Mouse (Mus musculus): ENCODE data around the gene Gsta2. TPM values are rescaled to one million over a fixed set of nuclear protein-coding genes. Genes with fewer than 3 reads are reported as not detected.

The Gsta2 gene
- not detected in 2 replicates for polyA plus RNA-seq (2015; fragmentation: Nextera tagmentation; extraction: Ambion mirVana)

DNA sequence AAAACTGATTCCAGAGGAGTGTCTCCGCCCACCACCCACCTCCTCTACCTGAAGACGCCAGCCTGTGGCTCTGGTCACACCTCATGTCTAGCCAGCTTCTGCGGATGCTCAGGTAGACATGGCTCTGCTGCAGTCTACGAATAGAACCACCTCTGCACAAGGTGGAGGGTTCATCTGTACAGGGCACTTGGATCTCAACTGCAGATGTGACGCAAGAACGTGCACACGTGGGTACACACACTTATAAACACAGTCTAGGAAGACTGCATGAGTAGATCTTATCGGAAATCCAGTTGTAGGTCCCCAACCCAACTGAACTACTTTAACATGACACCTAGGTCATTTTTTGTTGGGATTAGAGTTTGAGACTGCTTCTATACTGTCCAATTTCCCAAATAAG lies at the start of gene Gsta2:
Gene Gsta2, minus strand, starts transcription at position 178 of the 400 bp plus-strand sequence.

DNA sequence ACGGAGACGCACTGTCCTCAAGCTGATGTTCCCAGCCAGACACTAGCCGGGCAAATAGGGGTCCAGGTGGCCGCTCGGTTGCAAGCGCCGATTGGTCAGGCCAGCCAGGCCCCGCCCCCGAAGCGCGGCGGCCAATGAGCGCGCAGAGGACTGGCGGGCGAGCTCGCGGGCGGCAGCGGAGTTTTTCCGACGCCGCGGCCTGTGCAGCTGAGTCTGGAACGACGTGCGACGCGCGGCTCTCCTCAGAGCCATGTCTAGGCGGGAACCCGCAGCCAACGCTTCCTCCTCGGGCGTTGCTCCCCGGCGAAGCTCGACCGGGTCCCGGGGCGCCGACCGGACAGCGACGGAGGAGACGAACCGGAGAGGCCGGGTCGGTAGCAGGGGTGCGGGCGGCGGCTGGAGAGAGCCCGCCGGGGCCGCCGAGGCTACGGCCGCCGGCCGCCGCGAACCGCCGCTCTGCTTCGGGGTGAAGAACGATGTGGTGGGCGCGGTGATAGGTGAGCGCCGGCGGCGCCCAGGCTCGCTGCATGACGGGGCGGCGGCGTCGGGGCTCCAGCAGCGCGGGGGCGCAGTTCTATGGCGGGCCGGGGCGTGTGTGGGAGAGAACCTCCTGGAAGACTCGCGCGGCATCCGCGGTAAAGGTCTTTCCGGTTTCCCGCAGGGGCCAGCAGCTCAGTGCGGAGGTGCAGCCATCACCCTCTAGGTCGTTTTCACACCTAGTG lies 40.2 kb upstream of the Gsta2 start, which contains the start of gene Ddx43:
Gene Ddx43, plus strand, starts transcription at position 148 of the 722 bp plus-strand sequence.

DNA sequence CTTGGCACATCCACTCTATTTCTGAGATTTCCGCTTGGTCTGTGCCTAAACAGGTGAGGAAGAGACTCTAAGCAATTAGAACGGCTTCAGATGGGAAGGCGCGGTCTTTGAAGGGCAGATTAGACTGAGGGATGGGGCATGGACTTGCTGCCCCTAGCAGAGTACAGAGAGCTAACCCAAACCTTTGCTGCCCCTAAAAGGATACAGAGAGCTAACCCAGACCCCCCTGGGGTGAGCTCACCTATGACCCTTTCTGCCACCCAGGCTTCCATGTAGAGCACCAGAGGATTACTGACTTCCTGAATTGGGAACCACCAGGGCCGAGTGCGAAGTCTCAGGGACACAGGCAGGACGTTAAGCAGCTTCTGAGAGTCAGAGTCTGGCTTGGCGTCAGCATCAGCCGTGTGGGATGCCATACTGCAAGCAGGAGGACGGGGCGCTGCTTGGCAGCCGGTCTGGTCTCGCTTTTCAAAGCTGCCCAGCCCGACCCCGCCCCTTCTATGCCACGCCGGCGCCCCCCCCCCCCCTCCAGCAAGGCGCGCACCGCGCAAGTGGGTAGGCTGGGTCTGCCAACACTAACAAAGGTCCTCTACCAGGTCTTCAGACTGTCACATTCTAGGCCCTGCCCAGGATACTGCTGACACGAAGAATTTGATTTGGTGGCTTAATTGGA lies 22.7 kb upstream of the Gsta2 start, which contains the start of gene Ooep:
Gene Ooep, minus strand, starts transcription at position 613 of the 673 bp plus-strand sequence.

DNA sequence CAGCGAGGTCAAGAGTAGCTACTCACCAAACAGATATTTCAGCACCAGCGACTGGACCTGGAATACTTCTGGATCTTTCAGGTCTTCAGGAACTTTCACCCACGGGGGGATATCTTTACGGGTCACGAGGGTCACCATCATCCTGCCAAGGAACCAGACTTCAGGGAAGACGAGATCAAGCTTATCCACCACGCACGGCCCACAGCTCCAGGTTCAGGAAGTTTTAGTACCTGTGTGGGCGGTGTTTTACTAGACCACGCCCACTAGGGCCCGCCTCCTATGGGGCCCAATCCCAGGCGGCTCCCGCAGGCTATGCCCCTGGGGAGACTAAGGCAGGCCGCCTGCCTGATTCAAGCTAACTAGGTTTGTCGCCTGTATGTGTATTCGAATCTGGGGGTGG lies 12.4 kb upstream of the Gsta2 start, which contains the start of gene Dppa5a:
Gene Dppa5a, minus strand, starts transcription at position 219 of the 400 bp plus-strand sequence.

DNA sequence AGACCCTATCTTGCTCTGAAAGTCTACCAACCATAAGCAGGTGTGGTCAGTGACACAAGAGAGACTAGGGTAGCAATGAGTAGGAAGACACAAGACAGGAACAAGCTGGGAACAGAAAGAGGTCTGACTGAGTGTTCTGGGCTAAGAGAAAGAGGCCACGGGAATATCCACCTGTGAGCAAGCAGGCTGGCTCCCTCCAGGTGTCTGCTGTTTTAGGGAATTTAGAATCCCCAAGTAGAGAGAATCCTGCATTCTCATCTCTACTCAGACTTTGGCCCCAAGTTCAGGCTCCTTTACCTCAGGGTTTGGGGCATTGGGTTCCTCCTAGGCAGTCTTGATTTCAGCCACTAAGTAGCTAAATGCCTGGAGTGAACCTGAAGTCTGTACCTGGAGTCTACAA lies 28.3 kb downstream of the Gsta2 start, which contains the start of gene Omt2b:
Gene Omt2b, plus strand, starts transcription at position 301 of the 400 bp plus-strand sequence.

DNA sequence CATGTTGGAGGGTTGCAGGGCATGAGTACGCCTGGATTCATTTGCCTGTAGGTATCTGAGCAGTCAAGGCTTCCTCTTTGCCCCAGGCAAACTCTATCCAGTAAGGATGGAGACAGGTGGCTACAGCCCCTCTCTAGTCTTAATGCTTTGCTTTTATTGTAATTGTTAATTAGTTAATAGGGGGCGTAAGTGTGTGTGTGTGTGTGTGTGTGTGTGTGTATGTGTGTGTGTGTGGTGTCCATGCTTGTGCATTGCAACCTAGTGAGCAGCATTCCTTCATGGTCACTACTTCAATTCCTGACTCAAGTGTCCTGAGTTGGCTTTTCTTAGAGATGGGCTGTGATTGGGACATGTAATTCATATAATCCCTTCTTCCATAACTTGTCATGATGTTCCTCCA lies 40.9 kb downstream of the Gsta2 start, which contains the start of gene Omt2a:
Gene Omt2a, minus strand, starts transcription at position 101 of the 400 bp plus-strand sequence.

DNA sequence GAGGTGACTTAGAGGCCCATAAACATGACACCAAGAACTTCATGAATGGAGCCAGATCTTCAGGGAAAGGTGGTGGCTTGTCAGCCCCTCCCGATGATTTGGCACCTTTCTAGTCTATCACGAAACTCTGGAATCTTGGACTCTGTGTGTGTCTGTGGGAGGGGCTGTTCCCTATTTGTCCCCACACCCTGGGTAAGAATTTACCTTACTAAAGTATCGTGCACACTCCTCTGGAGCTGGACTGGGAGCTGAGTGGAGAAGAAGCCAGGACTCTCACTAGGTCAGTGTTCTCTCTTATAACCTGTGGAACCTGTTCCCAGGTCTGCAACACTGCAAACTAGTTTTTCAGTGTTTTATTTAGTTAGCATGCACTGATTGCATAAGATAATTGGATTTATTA lies 65.9 kb downstream of the Gsta2 start, which contains the start of gene Gm10639:
Gene Gm10639, plus strand, starts transcription at position 201 of the 400 bp plus-strand sequence.

Other genes starting within 250 kb of the Gsta2 start
- 122 and 126 TPM in 2 replicates for gene Fbxo9, start 246.7 kb downstream of the Gsta2 start, polyA plus RNA-seq (2015; fragmentation: Nextera tagmentation; extraction: Ambion mirVana)
- 24.0 and 26.8 TPM in 2 replicates for gene Ick, start 246.6 kb downstream of the Gsta2 start, polyA plus RNA-seq (2015; fragmentation: Nextera tagmentation; extraction: Ambion mirVana)
- 53.6 and 62.7 TPM in 2 replicates for gene Gsta4, start 173.0 kb downstream of the Gsta2 start, polyA plus RNA-seq (2015; fragmentation: Nextera tagmentation; extraction: Ambion mirVana)
- gene Gsta1, start 125.1 kb downstream of the Gsta2 start, polyA plus RNA-seq (2015; fragmentation: Nextera tagmentation; extraction: Ambion mirVana): not detected in 2 replicates
- gene Gm3776, start 98.7 kb downstream of the Gsta2 start, polyA plus RNA-seq (2015; fragmentation: Nextera tagmentation; extraction: Ambion mirVana): not detected in 2 replicates
- not detected in 2 replicates for gene Gm10639, start 65.9 kb downstream of the Gsta2 start, polyA plus RNA-seq (2015; fragmentation: Nextera tagmentation; extraction: Ambion mirVana)
- not detected in 2 replicates for gene Omt2a, start 41.0 kb downstream of the Gsta2 start, polyA plus RNA-seq (2015; fragmentation: Nextera tagmentation; extraction: Ambion mirVana)
- gene Omt2b, start 28.2 kb downstream of the Gsta2 start, polyA plus RNA-seq (2015; fragmentation: Nextera tagmentation; extraction: Ambion mirVana): not detected in 2 replicates
- 5.0 and 5.3 TPM in 2 replicates for gene Dppa5a, start 12.4 kb upstream of the Gsta2 start, polyA plus RNA-seq (2015; fragmentation: Nextera tagmentation; extraction: Ambion mirVana)
- 3.8 and 4.1 TPM in 2 replicates for gene Ooep, start 22.9 kb upstream of the Gsta2 start, polyA plus RNA-seq (2015; fragmentation: Nextera tagmentation; extraction: Ambion mirVana)
- 0.20 and 0.40 TPM in 2 replicates for gene Ddx43, start 40.0 kb upstream of the Gsta2 start, polyA plus RNA-seq (2015; fragmentation: Nextera tagmentation; extraction: Ambion mirVana)
- 0.76 and 1.2 TPM in 2 replicates for gene Cgas, start 87.4 kb upstream of the Gsta2 start, polyA plus RNA-seq (2015; fragmentation: Nextera tagmentation; extraction: Ambion mirVana)
- gene Mto1, start 92.4 kb upstream of the Gsta2 start, polyA plus RNA-seq (2015; fragmentation: Nextera tagmentation; extraction: Ambion mirVana): 25.7 and 26.4 TPM in 2 replicates
- 3.4 and 4.8 TPM in 2 replicates for gene Gm17324, start 93.0 kb upstream of the Gsta2 start, polyA plus RNA-seq (2015; fragmentation: Nextera tagmentation; extraction: Ambion mirVana)
- gene Eef1a1, start 133.4 kb upstream of the Gsta2 start, polyA plus RNA-seq (2015; fragmentation: Nextera tagmentation; extraction: Ambion mirVana): 2,333 and 2,366 TPM in 2 replicates
- 14.6 and 15.0 TPM in 2 replicates for gene Slc17a5, start 232.3 kb upstream of the Gsta2 start, polyA plus RNA-seq (2015; fragmentation: Nextera tagmentation; extraction: Ambion mirVana)

All from neural tube, postnatal 0 days (tissue).